Mouse (Mus musculus) ES-E14 (cell line): ENCODE measurements at regions not wholly inside any gene's neighbourhood (a gene's known extent, or its start where the extent isn't known, plus 50 kb on each side); places are given as distances from the start of the nearest gene placed in this dataset.

Experiments
- DNase-seq: peaks from one replicate; pipeline ENCODE4 v3.0.0-alpha.2; 2013; ENCODE audit warnings: low read depth, low spot score
- H3K27ac ChIP-seq: 2 replicates; pipeline ENCODE4 v1.5.1; 2012; ENCODE audit warnings: low read depth, mild to moderate bottlenecking, low read length, moderate library complexity, mixed read lengths; ENCODE audit not compliant: poor library complexity, insufficient read depth, severe bottlenecking
- H3K36me3 ChIP-seq: 2 replicates; pipeline ENCODE4 v1.6.1; 2012; ENCODE audit warnings: mild to moderate bottlenecking, low read length, moderate library complexity, mixed read lengths; ENCODE audit not compliant: control insufficient read depth, poor library complexity, insufficient read depth, severe bottlenecking
- H3K4me1 ChIP-seq, 2 experiments: fragments of 150-350 bp in 1 of 2; sonication (generic) in 1 of 2; 2 replicates each; pipeline ENCODE4 v1.6.1; 2012; ENCODE audit warnings: low read length in 2 of 2, mild to moderate bottlenecking in 1 of 2, mixed read lengths in 1 of 2; ENCODE audit not compliant: control insufficient read depth in 2 of 2, insufficient read depth in 2 of 2, poor library complexity in 1 of 2
- H3K4me3 ChIP-seq, 2 experiments: fragments of 150-350 bp in 1 of 2; sonication (generic) in 1 of 2; 2 replicates each; pipeline ENCODE4 v1.5.1; 2012; ENCODE audit warnings: low read length in 2 of 2, low read depth in 1 of 2, mild to moderate bottlenecking in 1 of 2, mixed read lengths in 1 of 2; ENCODE audit not compliant: insufficient read depth in 1 of 2, poor library complexity in 1 of 2, severe bottlenecking in 1 of 2
- H3K9ac ChIP-seq: 2 replicates; pipeline ENCODE4 v1.6.1; 2012; ENCODE audit warnings: low read depth, mild to moderate bottlenecking, low read length, mixed read lengths; ENCODE audit not compliant: poor library complexity, insufficient read depth, severe bottlenecking
- H3K9me3 ChIP-seq: fragments of 150-350 bp; sonication (generic); 2 replicates; pipeline ENCODE4 v1.6.1; 2012; ENCODE audit warnings: low read depth, mild to moderate bottlenecking, low read length; ENCODE audit not compliant: control insufficient read depth, insufficient read depth
- CHD2 ChIP-seq: IDR thresholded peaks from 2 replicates; pipeline ENCODE4 v1.6.1; 2014; ENCODE audit warnings: mild to moderate bottlenecking, low read depth, low read length, inconsistent platforms
- HCFC1 ChIP-seq: IDR thresholded peaks from 2 replicates; pipeline ENCODE4 v1.6.1; 2012; ENCODE audit warnings: low read length, inconsistent platforms, borderline replicate concordance; ENCODE audit not compliant: insufficient read depth
- MAFK ChIP-seq: IDR thresholded peaks from 2 replicates; pipeline ENCODE4 v1.6.1; 2014; ENCODE audit warnings: mild to moderate bottlenecking, low read depth, low read length, inconsistent platforms; ENCODE audit not compliant: insufficient read depth
- ZC3H11A ChIP-seq: IDR thresholded peaks from 2 replicates; pipeline ENCODE4 v1.6.1; 2012; ENCODE audit warnings: low read depth, mild to moderate bottlenecking, inconsistent platforms, low read length, borderline replicate concordance
- ZNF384 ChIP-seq: IDR thresholded peaks from 2 replicates; pipeline ENCODE4 v1.6.1; 2012; ENCODE audit warnings: low read depth, low read length, inconsistent platforms
- in situ Hi-C, 2 experiments: fragments of 600-800 bp; cut with MboI; formaldehyde crosslinking; loops; one replicate each; pipeline ENCODE4 v1.15.1; 2025; ENCODE audit warnings: low sequenced_read_pairs in 2 of 2, inconsistent platforms in 1 of 2; ENCODE audit not compliant: unreplicated experiment in 2 of 2

DNA sequence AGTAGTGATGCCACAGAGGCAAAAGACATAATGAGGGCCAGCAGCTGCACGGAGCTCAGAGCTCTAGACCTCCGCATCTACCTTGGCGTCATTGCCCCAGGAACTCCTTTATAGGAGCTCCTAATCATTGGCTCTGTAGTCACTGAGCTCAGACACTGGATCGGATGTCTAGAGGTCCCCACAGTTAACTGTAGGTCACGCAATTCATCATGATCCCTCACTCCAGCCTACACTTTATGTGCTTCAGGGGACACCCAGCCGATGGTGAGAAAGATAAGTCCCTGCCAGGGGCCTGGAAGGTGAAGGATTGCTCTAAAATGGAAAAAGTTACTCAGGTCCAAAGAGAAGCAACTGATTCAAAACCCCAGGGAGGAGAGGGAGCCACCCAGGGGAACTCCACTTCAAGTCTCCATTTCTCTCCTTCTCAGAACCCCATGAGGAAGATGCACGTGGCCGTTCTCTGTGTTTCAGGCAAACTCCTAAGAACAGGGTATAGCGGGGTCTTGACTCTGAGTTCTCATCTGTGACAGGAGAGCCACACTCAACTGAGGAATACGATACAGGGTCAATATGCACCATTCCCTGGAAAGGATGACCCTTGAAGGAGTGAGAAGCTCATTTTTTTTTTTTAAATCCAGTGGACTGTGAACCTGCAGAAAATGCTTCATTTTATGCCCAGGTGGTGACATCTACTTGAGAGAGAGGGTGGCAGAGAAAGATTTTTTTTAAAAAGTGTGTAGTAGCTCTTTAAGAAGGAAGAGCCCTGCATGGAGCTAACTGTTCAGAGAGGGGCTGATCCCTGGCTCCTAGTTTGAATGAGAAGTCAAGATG, 200.7 kb upstream of the Six2 start:
- H3K4me1 ChIP-seq = no peaks in the 10 kb centered on the region
- no peak overlapping the region for H3K9ac ChIP-seq
- H3K27ac ChIP-seq = no peak overlapping the region
- H3K9me3 ChIP-seq = no peaks in the 10 kb centered on the region
- H3K36me3 ChIP-seq = no peaks in the 10 kb centered on the region
- TF ChIP-seq MAFK = no peak
- no peak for TF ChIP-seq ZC3H11A
- DNase-seq = no peak
- in situ Hi-C loops = no loop called here
- no peak overlapping the region for H3K4me3 ChIP-seq

DNA sequence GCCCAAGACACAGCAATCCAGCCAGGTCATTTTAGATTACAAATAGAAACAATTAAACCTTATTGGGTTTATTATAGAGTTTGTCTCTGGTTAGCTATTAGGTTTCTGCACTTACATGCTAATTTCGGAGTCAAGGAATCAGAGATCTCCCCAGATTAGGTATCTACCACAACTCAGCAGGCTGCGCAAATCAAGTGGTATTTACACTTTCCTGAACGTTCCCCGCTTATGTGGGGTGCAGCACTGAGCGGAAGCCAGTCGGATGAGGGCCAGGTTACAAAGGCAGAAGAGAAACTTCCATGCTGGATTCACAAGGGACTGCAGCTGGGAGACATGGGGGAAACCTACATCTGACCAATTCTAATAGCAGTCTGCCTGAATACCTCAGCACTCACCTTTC, 198.6 kb upstream of the Six2 start:
- TF ChIP-seq ZNF384 (no peak), ZC3H11A (no peak), CHD2 (no peak), HCFC1 (no peak), MAFK (no peak)
- Histone ChIP-seq H3K4me1 (no peaks in the 10 kb centered on the region), H3K9ac (no peak overlapping the region), H3K36me3 (no peaks in the 10 kb centered on the region), H3K27ac (no peak overlapping the region), H3K9me3 (no peaks in the 10 kb centered on the region), H3K4me3 (no peak overlapping the region)
- in situ Hi-C loops = no loop called here
- no peak for DNase-seq

DNA sequence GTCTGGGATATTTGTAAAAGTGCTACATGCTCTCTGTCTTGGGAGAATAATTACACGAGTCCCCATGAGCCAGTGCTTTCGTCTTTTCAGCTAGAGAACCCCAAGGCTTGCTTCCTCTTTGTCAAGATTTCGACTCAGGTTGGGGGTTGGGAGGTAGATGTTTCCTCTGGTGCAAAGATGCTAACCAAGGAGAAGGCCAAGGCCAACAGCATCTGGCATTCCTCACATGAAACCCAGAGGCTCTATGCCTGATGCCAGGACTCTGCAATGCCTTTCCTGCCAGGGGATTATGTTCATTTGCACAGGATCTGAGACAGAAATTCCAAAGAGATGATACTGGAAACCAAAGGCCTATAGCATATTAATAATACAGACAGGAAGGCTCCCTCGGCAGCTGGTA, 198.2 kb upstream of the Six2 start:
- Histone ChIP-seq H3K36me3 (no peaks in the 10 kb centered on the region), H3K9me3 (no peaks in the 10 kb centered on the region), H3K9ac (no peak overlapping the region), H3K4me1 (no peaks in the 10 kb centered on the region), H3K4me3 (no peak overlapping the region), H3K27ac (no peak overlapping the region)
- DNase-seq = no peak
- in situ Hi-C loops = no loop called here
- TF ChIP-seq HCFC1 = no peak
- TF ChIP-seq CHD2 = no peak
- no peak for TF ChIP-seq ZC3H11A
- no peak for TF ChIP-seq ZNF384
- TF ChIP-seq MAFK = no peak

DNA sequence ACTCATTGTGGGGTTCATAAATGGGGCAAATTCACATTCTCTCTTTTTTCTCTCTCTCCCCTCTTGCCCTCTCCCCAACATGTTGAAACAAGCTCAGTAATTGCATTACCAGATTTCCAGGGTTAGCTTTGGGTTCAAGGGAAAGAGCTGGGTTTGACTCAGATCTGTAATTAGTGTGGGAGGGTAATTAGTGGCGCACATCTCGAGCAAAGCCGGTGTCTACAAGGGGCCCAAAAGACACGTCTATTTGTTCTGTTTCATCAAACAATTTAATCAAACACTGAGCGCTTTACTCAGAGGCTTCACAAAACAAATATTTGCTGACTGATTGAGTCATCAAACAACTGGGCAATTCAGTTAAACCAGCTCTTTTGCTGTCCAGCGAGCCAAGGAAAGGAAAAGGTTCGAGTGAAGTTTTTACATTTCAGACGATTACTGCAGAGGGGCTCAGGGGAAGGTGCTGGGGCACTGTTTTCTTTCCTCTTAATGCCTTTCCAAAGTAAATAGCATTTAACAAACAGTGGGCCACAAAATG, 193.6 kb upstream of the Six2 start:
- Histone ChIP-seq H3K9me3 (no peaks in the 10 kb centered on the region), H3K36me3 (no peaks in the 10 kb centered on the region), H3K4me1 (no peaks in the 10 kb centered on the region), H3K4me3 (no peak overlapping the region), H3K27ac (no peak overlapping the region), H3K9ac (no peak overlapping the region)
- in situ Hi-C loops = no loop called here
- TF ChIP-seq HCFC1 (no peak), ZNF384 (no peak), CHD2 (no peak), ZC3H11A (no peak), MAFK (no peak)
- no peak for DNase-seq

DNA sequence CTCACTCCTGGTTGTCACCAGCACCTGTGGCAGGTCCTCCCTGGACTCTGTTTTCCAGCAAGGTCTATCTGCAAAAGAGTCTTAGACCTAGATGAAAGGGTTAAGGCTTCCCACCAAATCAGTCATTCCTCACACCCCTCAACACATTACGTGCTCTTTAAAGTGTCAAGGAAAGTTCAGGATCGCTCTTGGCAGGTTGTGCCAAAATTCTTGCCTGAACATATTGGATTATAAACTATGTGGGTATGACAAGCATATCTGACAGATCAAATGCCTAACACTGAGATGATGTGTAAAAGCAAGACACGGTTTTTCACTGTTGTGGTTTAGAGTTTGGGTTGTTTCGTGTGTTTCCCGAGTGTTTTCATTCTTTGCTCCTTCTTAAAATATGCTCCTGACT, 193.0 kb upstream of the Six2 start:
- Histone ChIP-seq H3K4me1 (no peaks in the 10 kb centered on the region), H3K9me3 (no peaks in the 10 kb centered on the region), H3K36me3 (no peaks in the 10 kb centered on the region), H3K9ac (no peak overlapping the region), H3K4me3 (no peak overlapping the region), H3K27ac (no peak overlapping the region)
- TF ChIP-seq MAFK = no peak
- DNase-seq = no peak
- in situ Hi-C loops = no loop called here
